Mouse (Mus musculus): ENCODE measurements around the gene Trim68. TPM values are rescaled to one million over a fixed set of nuclear protein-coding genes. Genes with fewer than 3 reads are reported as not detected.
"Not testable (repeated sequence)": the region's sequence is repeated elsewhere in the genome, so short reads cannot be mapped to it uniquely, and the experiment has no call there.

Gene Trim68
- total and polyA plus RNA-seq, 3 experiments: 8.1 to 20.4 (median 9.5) TPM

GRCm38 (mm10) chr7:102695358-102696125 lies 8.4 kb upstream of the Trim68 start, which contains the start of gene Olfr557:
Olfr557 (plus strand) TSS chr7:102695910.
- WGBS: 43% methylated on average over 5 of the region's 5 CpGs
- no peaks in the 10 kb centered on the region for H3K36me3 ChIP-seq (ENCODE audit: control insufficient read depth, insufficient read depth, low read length)
- no peak within 1 kb of the TSS for H3K9ac ChIP-seq (ENCODE audit: low read depth, low read length)
- peak in 1 of 2 experiments; percentile 45 for DNase-seq
- no peaks in the 10 kb centered on the region for H3K4me1 ChIP-seq (ENCODE audit: control insufficient read depth, insufficient read depth, low read length)
- TF ChIP-seq CTCF (IDR thresholded peaks at IDR 0.05) (peak; percentile 89), EP300 (IDR thresholded peaks at IDR 0.05; ENCODE audit: insufficient read depth, low read depth, low read length) (no peak)
- intact Hi-C loops (cut with DNase I): no loop called here
- H3K27ac ChIP-seq: no peak within 1 kb of the TSS; the same call in 1 of the 2 replicates
- no peaks in the 10 kb centered on the region for H3K79me2 ChIP-seq (replicated peaks; ENCODE audit: control insufficient read depth, insufficient read depth, low read length)
- no peak within 1 kb of the TSS for H3K4me3 ChIP-seq
- no peaks in the 10 kb centered on the region; the same call in 1 of the 2 replicates for H3K27me3 ChIP-seq (ENCODE audit: control insufficient read depth, insufficient read depth, low read length)

DNA sequence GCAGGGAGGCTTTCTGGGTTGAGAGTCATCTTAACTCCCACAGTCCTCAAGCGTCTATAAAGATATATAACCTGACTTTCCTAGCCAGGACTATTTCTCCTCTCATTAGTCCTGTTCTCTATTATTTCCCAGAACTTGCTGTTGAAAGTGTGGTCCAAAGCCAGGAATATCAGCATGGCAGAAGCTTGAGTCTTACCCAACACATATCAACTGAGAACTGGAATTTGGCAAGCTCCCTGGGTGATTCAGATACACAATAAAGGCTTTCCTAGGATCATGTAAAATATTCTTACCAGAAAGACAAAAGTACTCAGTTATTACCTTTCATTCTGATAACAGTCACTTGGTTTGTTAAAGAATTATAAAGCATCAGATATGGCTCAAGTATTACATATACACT lies 5.2 kb downstream of the Trim68 start:
- peaks cover 3% of the 10 kb centered on the region for H3K36me3 ChIP-seq (ENCODE audit: control insufficient read depth, insufficient read depth, low read length)
- no peak overlapping the region for H3K9ac ChIP-seq (ENCODE audit: low read depth, low read length)
- 65% methylated on average over 1 of the region's 1 CpGs for WGBS
- intact Hi-C loops (cut with DNase I): no loop called here
- H3K27me3 ChIP-seq (ENCODE audit: control insufficient read depth, insufficient read depth, low read length): no peaks in the 10 kb centered on the region
- no peaks in the 10 kb centered on the region for H3K79me2 ChIP-seq (replicated peaks; ENCODE audit: control insufficient read depth, insufficient read depth, low read length)
- no peak overlapping the region for H3K4me3 ChIP-seq
- H3K4me1 ChIP-seq (ENCODE audit: control insufficient read depth, insufficient read depth, low read length): no peaks in the 10 kb centered on the region
- TF ChIP-seq POLR2A (IDR thresholded peaks at IDR 0.05; ENCODE audit: insufficient read depth, low read depth, low read length) (no peak), CTCF (IDR thresholded peaks at IDR 0.05) (no peak), EP300 (IDR thresholded peaks at IDR 0.05; ENCODE audit: insufficient read depth, low read depth, low read length) (no peak)
- DNase-seq: no peak
- no peak overlapping the region for H3K27ac ChIP-seq

- Histone ChIP-seq H3K4me1 (ENCODE audit: control insufficient read depth, insufficient read depth, low read length) (no peaks in the 10 kb centered on the region), H3K27ac (no peak overlapping the region), H3K27me3 (ENCODE audit: control insufficient read depth, insufficient read depth, low read length) (no peaks in the 10 kb centered on the region), H3K36me3 (ENCODE audit: control insufficient read depth, insufficient read depth, low read length) (peaks cover 3% of the 10 kb centered on the region), H3K9ac (ENCODE audit: low read depth, low read length) (no peak overlapping the region), H3K4me3 (no peak overlapping the region), H3K79me2 (replicated peaks; ENCODE audit: control insufficient read depth, insufficient read depth, low read length) (no peaks in the 10 kb centered on the region)
- intact Hi-C loops (cut with DNase I): no loop called here
- WGBS: 84% methylated on average over 2 of the region's 2 CpGs
- no peak for TF ChIP-seq CTCF (IDR thresholded peaks at IDR 0.05)
- TF ChIP-seq EP300 (IDR thresholded peaks at IDR 0.05; ENCODE audit: insufficient read depth, low read depth, low read length): no peak
- no peak for TF ChIP-seq POLR2A (IDR thresholded peaks at IDR 0.05; ENCODE audit: insufficient read depth, low read depth, low read length)
- no peak for DNase-seq
Observed at GRCm38 (mm10) chr7:102676225-102676624, 10.9 kb downstream of the Trim68 start.

DNA sequence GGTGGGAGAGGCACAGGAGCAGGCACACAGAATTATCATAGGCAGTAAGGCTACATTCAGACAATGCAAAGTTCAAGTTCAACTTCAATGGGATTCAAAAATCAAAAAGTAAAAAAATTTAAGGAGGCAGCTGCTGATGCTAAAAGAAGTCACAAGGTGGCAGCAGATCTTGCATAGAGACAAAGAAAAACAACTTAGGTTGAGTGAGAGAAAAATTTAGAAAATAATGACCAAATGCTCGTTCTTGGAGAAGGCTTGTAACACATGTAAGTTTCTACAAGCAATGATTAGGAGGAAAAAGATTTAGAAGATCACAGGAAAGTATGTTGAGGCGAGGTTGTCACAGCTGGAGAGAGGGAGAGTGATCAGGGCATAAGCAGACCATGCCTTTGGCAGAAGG lies 21.7 kb downstream of the Trim68 start:
- Histone ChIP-seq H3K36me3 (ENCODE audit: control insufficient read depth, insufficient read depth, low read length) (no peaks in the 10 kb centered on the region), H3K9ac (ENCODE audit: low read depth, low read length) (no peak overlapping the region), H3K27ac (no peak overlapping the region), H3K79me2 (replicated peaks; ENCODE audit: control insufficient read depth, insufficient read depth, low read length) (no peaks in the 10 kb centered on the region), H3K4me1 (ENCODE audit: control insufficient read depth, insufficient read depth, low read length) (no peaks in the 10 kb centered on the region; the same call in 1 of the 2 replicates), H3K4me3 (no peak overlapping the region), H3K27me3 (ENCODE audit: control insufficient read depth, insufficient read depth, low read length) (no peaks in the 10 kb centered on the region)
- WGBS: 34% methylated on average over 2 of the region's 2 CpGs
- intact Hi-C loops (cut with DNase I): loop anchor here (10.0 kb wide), 1 partner anchor 89 kb away; the partner anchor contains the start of genes Olfr560 and Olfr78
- no peak for TF ChIP-seq POLR2A (IDR thresholded peaks at IDR 0.05; ENCODE audit: insufficient read depth, low read depth, low read length)
- no peak for TF ChIP-seq EP300 (IDR thresholded peaks at IDR 0.05; ENCODE audit: insufficient read depth, low read depth, low read length)
- peak; percentile 77 for TF ChIP-seq CTCF (IDR thresholded peaks at IDR 0.05)
- no peak for DNase-seq

DNA sequence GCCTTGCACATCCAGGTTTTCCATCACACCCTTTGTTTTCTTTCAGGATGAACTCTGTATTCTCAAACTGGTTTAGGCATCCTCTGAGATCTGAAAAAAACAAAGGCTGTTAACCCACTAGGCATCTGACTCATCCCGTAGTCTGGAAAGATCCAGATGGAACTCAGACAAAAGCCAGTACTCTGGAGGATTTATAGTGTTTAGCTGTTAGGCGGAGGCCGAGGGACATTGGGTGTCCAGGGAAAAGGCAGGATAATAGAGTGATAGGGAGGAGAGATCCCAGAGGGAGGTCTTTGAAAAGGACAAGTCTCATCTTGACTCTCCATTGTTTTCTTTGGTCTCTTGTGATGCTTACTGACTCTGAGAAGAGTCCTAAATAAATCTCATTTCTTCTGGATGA lies 22.5 kb downstream of the Trim68 start, which contains the start of gene Olfr556:
TSS of gene Olfr556 (plus strand) at position 301 of the 400 bp plus-strand sequence.
- Histone ChIP-seq H3K36me3 (ENCODE audit: control insufficient read depth, insufficient read depth, low read length) (no peaks in the 10 kb centered on the region), H3K9ac (ENCODE audit: low read depth, low read length) (no peak within 1 kb of the TSS), H3K79me2 (replicated peaks; ENCODE audit: control insufficient read depth, insufficient read depth, low read length) (no peaks in the 10 kb centered on the region), H3K27ac (no peak within 1 kb of the TSS), H3K4me1 (ENCODE audit: control insufficient read depth, insufficient read depth, low read length) (no peaks in the 10 kb centered on the region; the same call in 1 of the 2 replicates), H3K27me3 (ENCODE audit: control insufficient read depth, insufficient read depth, low read length) (no peaks in the 10 kb centered on the region), H3K4me3 (no peak within 1 kb of the TSS)
- no peak for TF ChIP-seq EP300 (IDR thresholded peaks at IDR 0.05; ENCODE audit: insufficient read depth, low read depth, low read length)
- TF ChIP-seq POLR2A (IDR thresholded peaks at IDR 0.05; ENCODE audit: insufficient read depth, low read depth, low read length): no peak
- no peak for TF ChIP-seq CTCF (IDR thresholded peaks at IDR 0.05)
- WGBS: 36% methylated on average over 3 of the region's 3 CpGs
- no peak for DNase-seq
- intact Hi-C loops (cut with DNase I): loop anchor here (10.0 kb wide), 1 partner anchor 90 kb away; the partner anchor contains the start of genes Olfr560 and Olfr78

DNA sequence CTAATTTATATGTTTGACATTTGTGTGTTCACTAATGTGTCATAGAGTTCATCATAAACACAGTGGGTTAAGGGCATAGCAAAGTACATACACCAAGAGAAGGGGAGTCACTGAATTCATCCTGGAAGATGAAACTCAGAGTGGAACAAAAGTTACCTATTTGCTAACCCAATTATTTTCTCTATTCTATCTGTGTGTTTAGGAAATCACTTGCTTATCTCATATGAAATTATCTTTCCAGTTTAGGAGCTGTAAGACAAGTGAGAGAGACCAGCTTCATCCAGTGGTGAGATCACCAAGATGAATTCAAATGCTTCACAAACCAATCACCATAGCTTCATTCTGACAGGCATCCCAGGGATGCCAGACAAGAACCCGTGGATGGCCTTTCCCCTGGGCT lies 28.6 kb downstream of the Trim68 start, which contains the start of gene Olfr555:
TSS of gene Olfr555 (plus strand) at position 301 of the 400 bp plus-strand sequence.
- no peak within 1 kb of the TSS for H3K27ac ChIP-seq
- no peaks in the 10 kb centered on the region for H3K79me2 ChIP-seq (replicated peaks; ENCODE audit: control insufficient read depth, insufficient read depth, low read length)
- H3K4me3 ChIP-seq: no peak within 1 kb of the TSS
- intact Hi-C loops (cut with DNase I): no loop called here
- no peak for TF ChIP-seq POLR2A (IDR thresholded peaks at IDR 0.05; ENCODE audit: insufficient read depth, low read depth, low read length)
- no peak for TF ChIP-seq CTCF (IDR thresholded peaks at IDR 0.05)
- TF ChIP-seq EP300 (IDR thresholded peaks at IDR 0.05; ENCODE audit: insufficient read depth, low read depth, low read length): no peak
- H3K4me1 ChIP-seq (ENCODE audit: control insufficient read depth, insufficient read depth, low read length): no peaks in the 10 kb centered on the region
- H3K36me3 ChIP-seq (ENCODE audit: control insufficient read depth, insufficient read depth, low read length): no peaks in the 10 kb centered on the region
- 57% methylated on average over 1 of the region's 1 CpGs for WGBS
- no peaks in the 10 kb centered on the region for H3K27me3 ChIP-seq (ENCODE audit: control insufficient read depth, insufficient read depth, low read length)
- DNase-seq: no peak
- H3K9ac ChIP-seq (ENCODE audit: low read depth, low read length): no peak within 1 kb of the TSS

GRCm38 (mm10) chr7:102644945-102645344 lies 42.2 kb downstream of the Trim68 start:
- H3K4me1 ChIP-seq (ENCODE audit: control insufficient read depth, insufficient read depth, low read length); H3K27me3 ChIP-seq (ENCODE audit: control insufficient read depth, insufficient read depth, low read length); H3K36me3 ChIP-seq (ENCODE audit: control insufficient read depth, insufficient read depth, low read length); H3K9ac ChIP-seq (ENCODE audit: low read depth, low read length); intact Hi-C loops (cut with DNase I); H3K79me2 ChIP-seq (replicated peaks; ENCODE audit: control insufficient read depth, insufficient read depth, low read length); H3K27ac ChIP-seq; H3K4me3 ChIP-seq: not testable (repeated sequence)
- peak in 1 of 2 experiments; percentile 21 for DNase-seq
- 41% methylated on average over 4 of the region's 4 CpGs for WGBS
